Mouse (Mus musculus) left cerebral cortex, adult 18-20 months (tissue): ENCODE measurements around the gene Gm27021. TPM values are rescaled to one million over a fixed set of nuclear protein-coding genes. Genes with fewer than 3 reads are reported as not detected.
A peak's percentile ranks its signal among the peaks of the same experiment; 100 is the strongest.

Source experiments
- DNase-seq, 2 experiments: peaks; one replicate each; pipeline ENCODE4 v3.0.0; 2021 to 2022; ENCODE audit warnings: low spot score in 2 of 2, mixed read lengths in 1 of 2
- total RNA-seq, 2 experiments: library from RNA; stranded (reverse); gene quantifications; 2 replicates each; pipeline ENCODE4 v1.2.3; 2021

Gm27021 gene
- total RNA-seq, 2 experiments from 2014 or later: 0.59 to 0.91 TPM

DNA sequence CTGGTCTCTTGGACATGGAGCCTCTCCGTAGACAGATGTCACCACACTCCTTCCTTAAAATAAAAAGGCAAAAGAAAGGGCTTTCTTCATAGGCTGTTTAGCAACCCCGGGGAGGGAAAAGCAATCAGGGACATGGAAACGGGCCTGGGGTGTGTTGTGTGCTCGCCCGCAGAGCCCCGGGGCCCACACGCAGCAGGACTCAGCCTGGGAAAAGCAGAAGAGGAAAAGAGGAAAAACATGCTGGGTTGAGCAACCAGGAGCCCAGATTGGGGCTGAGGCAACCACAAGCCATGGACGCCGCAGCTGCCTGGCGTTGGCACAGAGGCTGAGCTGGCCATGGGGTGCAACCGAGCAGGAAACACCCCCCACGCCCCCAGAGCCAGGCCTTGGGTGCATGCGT, 18.2 kb upstream of the Gm27021 start:
- no peak for DNase-seq

GRCm38 (mm10) chr8:120685591-120685990, 17.7 kb upstream of the Gm27021 start:
- no peak for DNase-seq

DNA sequence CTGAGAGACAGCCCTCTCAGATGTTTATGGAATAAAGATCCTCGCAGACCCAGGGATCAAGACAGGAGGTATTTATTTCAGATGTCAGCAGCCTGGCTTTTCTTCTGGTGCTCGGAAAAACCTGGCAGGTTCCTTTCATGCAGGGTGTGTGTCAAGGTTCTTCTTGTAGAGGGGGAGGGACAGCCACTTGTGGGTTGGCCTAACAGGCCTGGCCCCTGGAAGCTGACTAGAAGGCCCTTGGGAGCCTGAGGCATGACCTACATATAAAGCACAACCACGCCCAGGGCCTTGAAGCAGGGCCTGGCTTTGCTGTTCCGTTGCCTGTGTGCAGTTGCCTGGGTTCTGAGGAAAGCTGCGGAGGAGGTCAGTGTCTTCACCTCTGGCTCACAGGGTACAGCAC, 17.2 kb upstream of the Gm27021 start:
- DNase-seq: no peak

GRCm38 (mm10) chr8:120684082-120684481, 16.2 kb upstream of the Gm27021 start:
- DNase-seq: no peak

GRCm38 (mm10) chr8:120683602-120684001, 15.7 kb upstream of the Gm27021 start:
- DNase-seq: peak in 1 of 2 experiments; percentile 31

GRCm38 (mm10) chr8:120681113-120681512, 13.2 kb upstream of the Gm27021 start:
- no peak for DNase-seq

DNA sequence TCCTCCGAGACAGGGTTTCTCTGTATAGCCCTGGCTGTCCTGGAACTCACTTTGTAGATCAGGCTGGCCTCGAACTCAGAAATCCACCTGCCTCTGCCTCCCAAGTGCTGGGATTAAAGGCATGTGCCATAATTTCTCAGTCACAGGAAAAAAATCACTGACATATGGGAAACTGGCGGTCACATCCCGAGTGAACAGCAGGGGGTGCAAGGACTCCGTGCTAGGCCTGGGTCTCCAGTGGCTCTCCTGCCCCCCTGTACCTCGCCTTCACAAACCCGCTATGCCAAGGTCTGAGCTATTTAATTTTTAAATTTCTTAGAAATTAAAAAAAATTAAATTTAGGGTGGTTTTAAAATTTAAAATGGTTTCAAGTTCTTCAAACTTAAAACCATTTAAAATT, 12.5 kb upstream of the Gm27021 start:
- DNase-seq: peak in 1 of 2 experiments; percentile 37

GRCm38 (mm10) chr8:120679629-120680387, 11.9 kb upstream of the Gm27021 start:
- DNase-seq: no peak

- DNase-seq: peak; percentile 83 to 87
Measured at GRCm38 (mm10) chr8:120678447-120678846, 10.6 kb upstream of the Gm27021 start.

DNA sequence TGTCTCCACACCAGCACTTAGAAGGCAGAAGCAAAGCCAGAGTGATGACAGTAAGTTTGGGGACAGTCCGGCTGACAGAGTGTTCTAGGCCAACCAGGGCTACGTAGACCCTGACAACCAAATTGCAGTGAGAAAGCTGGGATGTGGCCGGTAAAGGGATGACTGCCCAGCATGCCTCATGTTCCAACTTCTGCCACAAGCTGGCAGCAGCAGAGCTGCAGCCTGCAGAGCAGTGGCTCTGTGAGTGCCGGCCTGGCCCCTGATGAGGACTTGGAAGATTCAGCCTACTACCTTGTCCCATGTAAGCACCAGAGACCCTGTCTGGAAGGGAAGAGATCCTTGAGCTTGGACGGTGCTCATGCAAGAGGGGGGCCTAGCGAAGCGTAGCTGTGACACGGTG, 7.8 kb upstream of the Gm27021 start:
- DNase-seq: no peak

DNA sequence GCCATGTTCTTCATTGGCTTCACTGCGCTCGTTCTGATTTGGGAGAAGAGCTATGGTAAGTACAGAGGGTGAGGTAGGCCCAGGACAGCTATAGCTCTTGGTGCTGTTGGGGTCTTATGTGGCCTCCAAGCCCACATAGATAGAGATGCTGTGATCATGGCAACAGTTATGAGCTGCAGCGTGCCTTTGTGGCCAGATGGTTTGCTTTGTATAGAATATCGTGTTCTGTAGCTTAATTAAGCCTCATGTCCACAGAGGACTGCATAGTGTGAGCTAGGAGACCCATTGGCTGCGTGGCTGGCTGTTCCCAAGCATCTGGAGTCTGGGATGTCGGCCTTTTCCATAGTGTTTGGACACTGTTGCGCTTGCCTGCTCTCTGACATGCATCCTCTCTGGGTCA, 5.4 kb upstream of the Gm27021 start:
- DNase-seq: no peak

DNA sequence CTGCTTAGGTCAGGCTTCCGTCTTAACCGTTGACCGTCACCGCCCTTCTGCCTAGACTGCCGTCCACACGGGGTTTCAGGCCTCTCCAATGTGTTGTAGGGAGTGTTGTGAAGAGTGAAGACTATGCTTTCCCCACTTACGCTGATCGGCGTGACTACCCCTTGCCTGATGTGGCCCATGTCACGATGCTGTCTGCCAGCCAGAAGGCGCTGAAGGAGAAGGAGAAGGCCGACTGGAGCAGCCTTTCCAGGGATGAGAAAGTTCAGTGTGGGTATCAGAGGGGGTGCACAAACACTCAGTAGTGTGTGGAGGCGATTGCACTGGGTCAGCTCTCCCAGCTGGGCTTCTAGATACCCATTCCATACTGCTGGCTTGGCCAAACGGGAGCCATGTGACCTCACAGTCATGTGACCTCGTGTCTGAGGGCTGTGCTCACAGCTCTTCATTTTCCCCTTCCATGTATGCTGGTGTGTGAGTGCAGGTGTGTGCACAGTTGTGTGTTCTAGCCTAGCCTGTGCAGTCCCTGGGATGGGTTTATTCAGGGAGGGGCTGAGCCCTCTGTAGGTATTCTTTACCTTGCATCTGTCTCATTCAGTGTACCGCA, 4.8 kb upstream of the Gm27021 start:
- no peak for DNase-seq

GRCm38 (mm10) chr8:120671775-120672174, 3.9 kb upstream of the Gm27021 start:
- no peak for DNase-seq

GRCm38 (mm10) chr8:120668374-120668905, 561 bp upstream of the Gm27021 start, which contains the start of gene Emc8:
TSS of gene Emc8 (minus strand) at chr8:120668573.
- no peak for DNase-seq

DNA sequence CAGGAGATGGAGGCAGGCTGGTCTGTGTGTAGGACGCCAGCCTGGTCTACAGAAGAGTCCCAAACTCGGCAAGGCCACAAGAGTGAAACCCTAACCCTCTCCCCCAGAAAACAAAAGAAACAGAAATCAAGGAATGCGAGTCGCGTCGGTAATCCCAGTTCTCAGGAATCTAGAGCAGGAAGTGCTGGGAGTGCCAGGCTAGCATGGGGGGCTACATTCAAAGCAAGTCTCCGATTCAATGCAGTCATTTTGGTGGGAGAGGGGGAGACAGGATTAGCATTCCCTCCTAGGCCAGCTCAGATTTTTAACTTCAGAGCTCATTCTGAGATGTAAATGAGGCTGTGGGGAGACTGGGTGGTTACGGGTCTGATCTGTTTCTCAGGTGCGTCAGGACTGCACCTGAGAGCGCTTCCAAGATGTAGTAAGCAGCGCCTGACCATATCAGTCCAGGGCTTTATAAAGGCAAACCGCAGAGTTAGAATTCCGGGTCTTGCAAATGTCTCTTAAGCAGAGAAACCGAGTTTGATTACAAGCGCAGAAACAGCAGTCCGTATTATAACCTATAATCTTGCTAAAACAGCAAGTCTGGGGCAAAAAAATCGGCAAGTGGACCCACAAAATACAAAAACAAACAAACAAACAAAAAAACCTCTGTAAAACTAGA, 940 bp downstream of the Gm27021 start:
- DNase-seq: no peak

DNA sequence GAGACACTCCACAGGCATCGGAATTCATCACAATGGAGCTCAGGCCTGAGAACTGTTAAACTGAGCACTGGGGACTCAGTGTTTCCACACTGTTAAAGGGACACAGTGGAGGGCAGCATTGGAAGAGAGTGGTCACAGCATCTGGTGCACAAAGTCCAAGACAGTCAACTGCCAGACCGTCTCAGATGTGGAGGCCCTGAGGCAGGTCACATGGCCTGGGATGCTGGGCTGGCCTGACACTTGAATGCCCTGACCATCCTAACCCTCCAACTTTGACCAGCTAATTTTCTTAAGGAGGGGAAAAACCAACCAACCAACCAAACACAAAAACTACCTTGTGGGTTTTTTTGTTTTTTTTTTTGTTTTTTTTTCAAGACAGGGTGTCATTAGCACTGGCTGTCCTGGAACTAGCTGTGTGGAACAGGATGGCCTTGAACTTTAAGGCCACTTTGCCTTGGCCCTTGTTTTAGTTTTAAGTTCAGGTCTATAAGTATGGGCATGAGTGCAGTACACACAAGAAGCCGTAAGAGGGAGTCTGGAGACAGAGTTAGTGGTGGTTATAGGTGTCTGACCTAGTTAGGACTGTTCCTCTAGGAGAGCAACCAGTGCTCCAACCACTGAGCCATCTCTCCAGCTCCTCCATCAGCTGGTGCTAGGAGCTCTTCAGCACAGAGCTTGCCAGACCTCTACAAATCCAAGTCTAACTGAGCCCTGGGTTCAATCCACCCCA, 2.0 kb downstream of the Gm27021 start:
- DNase-seq: no peak

GRCm38 (mm10) chr8:120664566-120664965, 3.3 kb downstream of the Gm27021 start:
- DNase-seq: no peak

GRCm38 (mm10) chr8:120657415-120657814, 10.5 kb downstream of the Gm27021 start:
- DNase-seq: no peak

- no peak for DNase-seq
Measured at GRCm38 (mm10) chr8:120656322-120657052, 11.4 kb downstream of the Gm27021 start.

GRCm38 (mm10) chr8:120647532-120647931, 20.3 kb downstream of the Gm27021 start, which contains the start of gene 1190005I06Rik:
TSS of gene 1190005I06Rik (minus strand) at chr8:120647632.
- DNase-seq: no peak
